Mouse (Mus musculus) heart, postnatal 0 days (tissue): ENCODE measurements around the gene Oog3. TPM values are rescaled to one million over a fixed set of nuclear protein-coding genes. Genes with fewer than 3 reads are reported as not detected.

Experiments
- ATAC-seq: fragments of 200-750 bp; cut with Nextera tagmentation; 2 replicates; pipeline ENCODE4 v1.8.0; 2017; ENCODE audit warnings: low read depth, moderate number of reproducible peaks, moderate library complexity; ENCODE audit not compliant: insufficient read depth
- DNase-seq: peaks from one replicate; pipeline ENCODE4 v3.0.0-alpha.2; 2016; ENCODE audit warnings: low spot score
- H3K27ac ChIP-seq: fragments of 300-500 bp; sonication (generic); 2 replicates; pipeline ENCODE4 v1.5.1; 2014; ENCODE audit warnings: low read depth, mild to moderate bottlenecking
- H3K27me3 ChIP-seq: fragments of 300-500 bp; sonication (generic); 2 replicates; pipeline ENCODE4 v1.6.1; 2014; ENCODE audit warnings: low read length, mixed read lengths; ENCODE audit not compliant: control insufficient read depth, insufficient read depth
- H3K36me3 ChIP-seq: fragments of 300-500 bp; sonication (generic); replicated peaks from 2 replicates; pipeline ENCODE4 v1.6.1; 2014; ENCODE audit warnings: low read length, mixed read lengths; ENCODE audit not compliant: control insufficient read depth, insufficient read depth
- H3K4me1 ChIP-seq: fragments of 300-500 bp; sonication (generic); 2 replicates; pipeline ENCODE4 v1.6.1; 2014; ENCODE audit warnings: antibody characterized with exemption; ENCODE audit not compliant: control insufficient read depth, insufficient read depth
- H3K4me2 ChIP-seq: fragments of 300-500 bp; sonication (generic); 2 replicates; pipeline ENCODE4 v1.6.1; 2014; ENCODE audit warnings: low read depth, mild to moderate bottlenecking, low read length, moderate library complexity
- H3K4me3 ChIP-seq: fragments of 300-500 bp; sonication (generic); 2 replicates; pipeline ENCODE4 v1.5.1; 2014; ENCODE audit warnings: low read depth, low read length
- H3K9ac ChIP-seq: fragments of 300-500 bp; sonication (generic); replicated peaks from 2 replicates; pipeline ENCODE4 v1.6.1; 2014; ENCODE audit warnings: low read depth, low read length, mixed read lengths
- H3K9me3 ChIP-seq: fragments of 300-500 bp; sonication (generic); replicated peaks from 2 replicates; pipeline ENCODE4 v1.6.1; 2016; ENCODE audit warnings: low read length; ENCODE audit not compliant: control insufficient read depth
- CTCF ChIP-seq: IDR thresholded peaks from 2 replicates; pipeline ENCODE4 v1.5.1; 2016; ENCODE audit warnings: antibody characterized with exemption, control low read depth, low read depth
- EP300 ChIP-seq: IDR thresholded peaks from 2 replicates; pipeline ENCODE4 v1.6.1; 2016; ENCODE audit warnings: antibody characterized with exemption, low read depth
- WGBS: fragments of 180-500 bp; shearing (Covaris S2); extraction: QIAGEN DNeasy Blood & Tissue Kit; methylation state at CpG from one replicate; pipeline ENCODE4 v1.1.7; 2014; 5-methylcytosine and 5-hydroxymethylcytosine counted together
- polyA plus RNA-seq: library from polyadenylated mRNA; unstranded; fragments of >200 nt; fragmentation: Nextera tagmentation; extraction: Ambion mirVana; gene quantifications from 2 replicates; pipeline ENCODE4 v1.2.1, GENCODE M21; 2015
- total RNA-seq: library from RNA; depleted of rRNA; stranded (reverse); fragments of >200 nt; gene quantifications from 2 replicates; pipeline ENCODE4 v1.2.3, GENCODE M21; 2014; ENCODE audit warnings: low replicate concordance; rRNA removed

The Oog3 gene
- total RNA-seq (not detected in 2 replicates), polyA plus RNA-seq (not detected in 2 replicates)

GRCm38 (mm10) chr4:144162563-144162962 lies at the start of gene Oog3:
Oog3 (minus strand) TSS chr4:144162663.
- Histone ChIP-seq H3K4me3 (no peak within 1 kb of the TSS), H3K27ac (no peak within 1 kb of the TSS), H3K27me3 (no peaks in the 10 kb centered on the region), H3K4me1 (no peaks in the 10 kb centered on the region), H3K36me3 (no peaks in the 10 kb centered on the region), H3K9me3 (peaks cover 40% of the 10 kb centered on the region), H3K9ac (no peak within 1 kb of the TSS), H3K4me2 (no peak within 1 kb of the TSS)
- no peak for TF ChIP-seq CTCF
- ATAC-seq (no peak), DNase-seq (no peak)
- 71% methylated on average over 1 of the region's 1 CpGs for WGBS

- Histone ChIP-seq H3K27ac (no peak within 1 kb of the TSS), H3K9me3 (0 out of 2 replicates have a peak, but pooled peaks cover 9% of the 10 kb centered on the region), H3K27me3 (no peaks in the 10 kb centered on the region), H3K4me1 (no peaks in the 10 kb centered on the region), H3K9ac (no peak within 1 kb of the TSS), H3K36me3 (no peaks in the 10 kb centered on the region), H3K4me2 (no peak within 1 kb of the TSS), H3K4me3 (no peak within 1 kb of the TSS)
- ATAC-seq (no peak), DNase-seq (no peak)
- WGBS: 16% methylated on average over 1 of the region's 1 CpGs
- TF ChIP-seq CTCF (no peak), EP300 (no peak)
Observed at GRCm38 (mm10) chr4:144190419-144190818, 28.0 kb upstream of the Oog3 start, which contains the start of gene Oog2. Oog2 (plus strand) TSS chr4:144190719.

Other genes starting within 250 kb of the Oog3 start
- gene Pramef25, start 211.6 kb downstream of the Oog3 start, total RNA-seq: not detected in 2 replicates
- gene Pramef25, start 211.6 kb downstream of the Oog3 start, polyA plus RNA-seq: not detected in 2 replicates
- not detected in 2 replicates for gene Gm13101, start 195.7 kb downstream of the Oog3 start, total RNA-seq
- not detected in 2 replicates for gene Gm13101, start 195.7 kb downstream of the Oog3 start, polyA plus RNA-seq
- gene Pramef17, start 168.3 kb downstream of the Oog3 start, total RNA-seq: not detected in 2 replicates
- not detected in 2 replicates for gene Pramef17, start 168.3 kb downstream of the Oog3 start, polyA plus RNA-seq
- not detected in 2 replicates for gene Pramel4, start 103.5 kb downstream of the Oog3 start, total RNA-seq
- gene Pramel4, start 103.5 kb downstream of the Oog3 start, polyA plus RNA-seq: not detected in 2 replicates
- gene Gm13102, start 56.2 kb downstream of the Oog3 start, total RNA-seq: not detected in 2 replicates
- not detected in 2 replicates for gene Gm13102, start 56.2 kb downstream of the Oog3 start, polyA plus RNA-seq
- not detected in 2 replicates for gene Oog2, start 28.1 kb upstream of the Oog3 start, total RNA-seq
- gene Oog2, start 28.1 kb upstream of the Oog3 start, polyA plus RNA-seq: not detected in 2 replicates
- not detected in 2 replicates for gene C87977, start 50.7 kb upstream of the Oog3 start, total RNA-seq
- gene C87977, start 50.7 kb upstream of the Oog3 start, polyA plus RNA-seq: not detected in 2 replicates
- not detected in 2 replicates for gene Pramel5, start 117.8 kb upstream of the Oog3 start, total RNA-seq
- gene Pramel5, start 117.8 kb upstream of the Oog3 start, polyA plus RNA-seq: not detected in 2 replicates
- gene Gm13128, start 167.6 kb upstream of the Oog3 start, total RNA-seq: not detected in 2 replicates
- gene Gm13128, start 167.6 kb upstream of the Oog3 start, polyA plus RNA-seq: not detected in 2 replicates
- gene Gm13119, start 195.3 kb upstream of the Oog3 start, total RNA-seq: not detected in 2 replicates
- gene Gm13119, start 195.3 kb upstream of the Oog3 start, polyA plus RNA-seq: not detected in 2 replicates
- not detected in 2 replicates for gene Pramef20, start 215.3 kb upstream of the Oog3 start, total RNA-seq
- not detected in 2 replicates for gene Pramef20, start 215.3 kb upstream of the Oog3 start, polyA plus RNA-seq
- gene Pramef12, start 245.8 kb upstream of the Oog3 start, total RNA-seq: not detected in 2 replicates
- gene Pramef12, start 245.8 kb upstream of the Oog3 start, polyA plus RNA-seq: 0.05 TPM in 1 of 2 replicates, not detected in the other